Mouse (Mus musculus) gastrocnemius, postnatal 25 days (tissue): ENCODE results near the gene Letmd1. TPM values are rescaled to one million over a fixed set of nuclear protein-coding genes. Genes with fewer than 3 reads are reported as not detected.

Experiments used
- DNase-seq: peaks from one replicate; pipeline ENCODE4 v3.0.0; 2022
- total RNA-seq, 2 experiments: library from RNA; stranded (reverse); gene quantifications; 1 replicate in 1 of 2; 2 replicates in 1 of 2; pipeline ENCODE4 v1.2.3; 2021

Letmd1 gene
- total RNA-seq, 2 experiments from 2014 or later = 9.1 to 9.9 TPM

- no peak for DNase-seq
Observed at GRCm38 (mm10) chr15:100508454-100509167, 39.8 kb downstream of the Letmd1 start.

GRCm38 (mm10) chr15:100510072-100510471, 41.2 kb downstream of the Letmd1 start:
- DNase-seq = no peak

- no peak for DNase-seq
Observed at GRCm38 (mm10) chr15:100513387-100513786, 44.6 kb downstream of the Letmd1 start.

- no peak for DNase-seq
Observed at GRCm38 (mm10) chr15:100515121-100515520, 46.3 kb downstream of the Letmd1 start.

- no peak for DNase-seq
Observed at GRCm38 (mm10) chr15:100520306-100520705, 51.5 kb downstream of the Letmd1 start.

- DNase-seq = no peak
Observed at GRCm38 (mm10) chr15:100525405-100525804, 56.6 kb downstream of the Letmd1 start.

GRCm38 (mm10) chr15:100527900-100528299, 59.1 kb downstream of the Letmd1 start:
- no peak for DNase-seq

Other genes starting within 250 kb of the Letmd1 start
- 10 to 100 TPM; 33.3 to 40.1 TPM for gene Atf1, start 241.2 kb upstream of the Letmd1 start, total RNA-seq
- not detected for gene Tmprss12, start 188.2 kb upstream of the Letmd1 start, total RNA-seq
- 10 to 100 TPM; 29.5 to 37.9 TPM for gene Mettl7a1, start 164.9 kb upstream of the Letmd1 start, total RNA-seq
- under 1 TPM in 1 of 2 experiments, not detected in 1; 0.29 TPM for gene Mettl7a3, start 134.1 kb upstream of the Letmd1 start, total RNA-seq
- gene Methig1, start 115.9 kb upstream of the Letmd1 start, total RNA-seq = not detected
- under 1 TPM; 0.67 to 0.86 TPM for gene Mettl7a2, start 115.8 kb upstream of the Letmd1 start, total RNA-seq
- not detected for gene Higd1c, start 104.5 kb upstream of the Letmd1 start, total RNA-seq
- gene Gm5475, start 46.9 kb upstream of the Letmd1 start, total RNA-seq = not detected
- gene Slc11a2, start 44.0 kb upstream of the Letmd1 start, total RNA-seq = 10 to 100 TPM; 36.7 to 41.9 TPM
- 1 to 10 TPM; 2.1 to 2.6 TPM for gene Csrnp2, start 26.5 kb downstream of the Letmd1 start, total RNA-seq
- gene Tfcp2, start 83.0 kb downstream of the Letmd1 start, total RNA-seq = 10 to 100 TPM in 1 of 2 experiments, 1 to 10 TPM in 1; 9.3 to 11.1 TPM
- 10 to 100 TPM; 12.3 to 12.5 TPM for gene Pou6f1, start 131.0 kb downstream of the Letmd1 start, total RNA-seq
- 10 to 100 TPM; 51.9 to 55.1 TPM for gene Dazap2, start 146.3 kb downstream of the Letmd1 start, total RNA-seq
- gene Smagp, start 167.9 kb downstream of the Letmd1 start, total RNA-seq = 1 to 10 TPM; 2.5 to 3.0 TPM
- gene Bin2, start 200.5 kb downstream of the Letmd1 start, total RNA-seq = under 1 TPM in 1 of 2 experiments, not detected in 1; 0.61 TPM
- not detected for gene Cela1, start 218.9 kb downstream of the Letmd1 start, total RNA-seq